Mouse (Mus musculus) cerebellum, postnatal 4 days (tissue): ENCODE data around the gene Prdm9.
"Not testable (repeated sequence)": the region's sequence is repeated elsewhere in the genome, so short reads cannot be mapped to it uniquely, and the experiment has no call there.

Source experiments
- DNase-seq, 2 experiments: peaks; one replicate each; pipeline ENCODE4 v3.0.0; 2022; ENCODE audit warnings: low spot score in 2 of 2, mixed read lengths in 1 of 2

Prdm9 gene

GRCm38 (mm10) chr17:15564014-15564927, at the start of gene Prdm9:
Gene Prdm9, minus strand, starts transcription at chr17:15564354.
- DNase-seq: peak; percentile 100

DNA sequence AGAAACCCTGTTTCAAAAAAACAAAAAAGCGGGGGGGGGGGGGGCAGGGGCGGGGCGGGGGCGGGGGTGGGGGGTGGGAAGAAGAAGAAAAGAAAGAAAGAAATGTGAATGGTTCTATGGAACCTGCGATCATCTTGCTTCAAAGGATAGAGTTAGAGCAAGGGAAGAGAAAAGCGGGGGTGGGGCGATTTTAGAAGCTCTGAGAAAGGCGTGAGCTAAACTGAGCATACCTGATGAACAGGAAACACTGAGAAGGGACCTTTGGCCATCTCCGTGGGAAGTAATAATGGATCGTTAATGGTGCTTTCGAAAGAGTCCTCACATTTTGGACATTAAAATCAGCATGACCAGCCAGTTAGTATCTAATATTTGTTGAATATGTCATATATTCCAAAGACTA, 35.3 kb upstream of the Prdm9 start:
- DNase-seq: no peak

- no peak for DNase-seq
Observed at GRCm38 (mm10) chr17:15591216-15591881, 27.2 kb upstream of the Prdm9 start.

DNA sequence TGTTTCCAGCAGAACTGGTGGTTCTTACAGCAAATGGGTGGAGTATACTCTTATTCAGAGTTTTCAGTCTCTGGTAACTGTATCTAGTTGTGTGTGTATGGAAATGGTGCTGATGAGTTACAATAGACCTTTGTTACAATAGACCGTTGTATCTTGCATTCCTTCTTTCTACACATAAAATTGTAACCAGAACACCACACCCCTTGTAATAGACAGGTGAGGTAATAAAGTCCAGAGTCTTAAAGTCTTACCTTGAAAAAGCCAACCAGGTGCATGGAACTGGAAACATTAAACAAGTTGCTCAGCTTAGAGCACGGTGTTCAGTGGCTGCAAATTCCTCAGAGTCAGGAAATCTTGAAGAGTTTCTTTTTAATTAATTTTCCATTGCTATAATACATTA, 24.0 kb upstream of the Prdm9 start:
- DNase-seq: no peak

- no peak for DNase-seq
Observed at GRCm38 (mm10) chr17:15585691-15586090, 21.5 kb upstream of the Prdm9 start.

DNA sequence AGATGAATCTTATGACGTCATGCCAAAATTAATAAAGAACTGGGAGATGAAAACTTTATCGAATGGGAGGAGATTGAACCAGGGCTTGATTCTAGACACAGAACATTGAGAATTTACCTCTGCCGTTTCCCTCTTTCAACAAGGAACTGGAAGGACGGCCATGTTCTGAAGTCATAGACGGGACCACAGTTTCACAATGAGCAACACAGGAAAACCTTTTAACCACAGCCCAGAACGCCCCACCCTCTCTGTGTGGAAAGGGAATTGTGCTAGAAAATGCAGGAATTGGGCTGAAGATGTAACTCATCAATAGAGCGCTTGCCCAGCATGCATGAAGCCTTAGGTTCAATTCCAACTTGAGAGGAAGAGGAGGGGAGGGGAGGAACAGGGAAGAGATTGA, 18.9 kb upstream of the Prdm9 start:
- no peak for DNase-seq

- no peak for DNase-seq
Observed at GRCm38 (mm10) chr17:15580072-15580447, 15.9 kb upstream of the Prdm9 start.

- DNase-seq: no peak
Observed at GRCm38 (mm10) chr17:15579410-15580071, 15.4 kb upstream of the Prdm9 start.

DNA sequence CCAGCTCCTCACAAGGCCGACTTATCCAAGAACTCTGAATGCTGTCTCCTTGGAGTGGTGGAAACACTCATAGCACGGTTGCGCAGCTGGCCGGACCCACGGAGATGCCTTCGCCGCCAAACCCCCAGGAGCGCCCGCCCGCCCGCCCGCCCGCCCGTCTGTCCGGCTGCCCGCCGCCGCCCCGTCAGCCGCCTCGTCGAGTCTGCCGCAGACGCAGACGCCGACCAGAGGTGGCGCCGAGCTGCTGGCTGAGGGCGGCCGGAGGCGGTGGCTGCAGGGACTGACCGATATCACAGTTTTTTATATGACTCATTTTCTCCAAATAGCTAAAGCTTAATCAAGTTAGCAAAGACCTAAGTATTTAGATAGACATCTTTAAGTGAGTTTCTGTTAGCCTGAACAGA, 13.1 kb upstream of the Prdm9 start:
- DNase-seq: peak in 1 of 2 experiments; percentile 16

- DNase-seq: no peak
Observed at GRCm38 (mm10) chr17:15575056-15575455, 10.9 kb upstream of the Prdm9 start.

- DNase-seq: no peak
Observed at GRCm38 (mm10) chr17:15566908-15567307, 2.8 kb upstream of the Prdm9 start.

GRCm38 (mm10) chr17:15564928-15565300, 760 bp upstream of the Prdm9 start:
- no peak for DNase-seq

DNA sequence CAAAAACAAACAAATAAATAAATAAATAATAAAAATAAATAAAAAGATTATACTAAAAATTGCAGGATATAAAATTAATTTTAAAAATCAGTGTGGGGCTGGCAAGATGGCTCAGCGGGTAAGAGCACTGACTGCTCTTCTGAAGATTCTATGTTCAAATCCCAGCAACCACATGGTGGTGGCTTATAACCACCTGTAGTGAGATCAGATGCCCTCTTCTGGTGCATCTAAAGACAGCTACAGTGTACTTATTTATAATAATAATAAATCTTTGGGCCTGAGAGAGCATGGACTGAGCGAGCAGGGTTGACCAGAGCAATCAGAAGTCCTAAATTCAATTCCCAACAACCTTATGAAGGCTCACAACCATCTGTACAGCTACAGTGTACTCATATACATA, 4.2 kb downstream of the Prdm9 start:
- no peak for DNase-seq

DNA sequence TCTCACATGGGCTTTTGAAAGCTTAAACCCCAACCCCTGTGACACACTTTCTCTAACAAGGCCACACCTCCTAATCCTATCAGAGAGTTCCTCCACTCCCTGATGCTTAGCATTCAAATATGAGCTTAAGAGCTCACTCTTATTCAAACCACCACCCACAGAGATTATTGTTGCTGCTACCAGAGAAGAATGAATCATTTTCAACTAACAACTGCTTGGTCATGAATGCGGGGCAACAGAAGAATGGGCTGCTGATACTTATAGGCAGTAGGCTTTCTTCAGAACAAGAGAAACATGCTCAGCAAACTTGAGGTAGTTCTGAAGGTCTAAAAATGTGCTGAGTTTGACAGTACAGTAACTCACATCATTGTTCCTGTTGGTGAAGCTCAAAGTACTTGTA, 14.4 kb downstream of the Prdm9 start:
- DNase-seq: no peak

DNA sequence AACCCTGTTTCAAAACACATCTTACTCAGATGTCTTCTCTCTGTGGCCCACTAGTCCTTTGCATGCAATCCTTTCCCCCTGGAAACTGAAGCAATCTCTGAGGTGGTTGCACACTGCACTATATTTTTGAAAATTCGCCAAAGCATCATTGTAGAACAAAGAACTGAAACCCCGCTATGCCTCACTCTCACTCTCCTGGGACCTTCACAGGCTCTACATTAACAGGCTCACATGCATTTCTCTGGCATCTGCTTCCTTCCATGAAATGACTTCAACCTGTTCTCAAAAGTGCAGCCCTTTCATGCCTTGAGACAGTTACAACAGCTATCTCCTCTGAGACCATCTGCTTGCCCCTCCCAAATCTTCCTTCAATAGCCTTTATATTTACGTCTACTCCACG, 17.7 kb downstream of the Prdm9 start:
- no peak for DNase-seq

GRCm38 (mm10) chr17:15543868-15544267, 20.3 kb downstream of the Prdm9 start:
- not testable (repeated sequence) for DNase-seq

DNA sequence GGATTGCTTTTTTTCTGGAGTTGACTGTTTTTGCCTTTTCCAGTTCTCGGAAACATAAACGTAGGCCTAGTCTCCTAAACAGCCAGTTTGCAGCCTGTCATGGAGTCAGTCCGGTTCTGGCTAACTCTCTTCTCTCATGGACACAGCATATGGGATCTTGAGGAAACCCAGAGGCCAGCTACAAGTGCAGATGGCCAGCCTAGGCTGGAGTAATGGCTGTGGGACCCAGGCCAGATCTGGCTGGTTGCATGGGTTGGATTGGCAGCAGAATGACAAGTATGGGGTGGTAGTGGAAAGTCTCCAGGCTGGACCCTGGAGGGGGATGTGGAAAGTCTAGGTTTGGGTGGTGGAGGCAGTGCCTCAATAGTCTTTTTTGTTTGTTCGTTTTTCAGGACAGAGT, 23.8 kb downstream of the Prdm9 start:
- no peak for DNase-seq

DNA sequence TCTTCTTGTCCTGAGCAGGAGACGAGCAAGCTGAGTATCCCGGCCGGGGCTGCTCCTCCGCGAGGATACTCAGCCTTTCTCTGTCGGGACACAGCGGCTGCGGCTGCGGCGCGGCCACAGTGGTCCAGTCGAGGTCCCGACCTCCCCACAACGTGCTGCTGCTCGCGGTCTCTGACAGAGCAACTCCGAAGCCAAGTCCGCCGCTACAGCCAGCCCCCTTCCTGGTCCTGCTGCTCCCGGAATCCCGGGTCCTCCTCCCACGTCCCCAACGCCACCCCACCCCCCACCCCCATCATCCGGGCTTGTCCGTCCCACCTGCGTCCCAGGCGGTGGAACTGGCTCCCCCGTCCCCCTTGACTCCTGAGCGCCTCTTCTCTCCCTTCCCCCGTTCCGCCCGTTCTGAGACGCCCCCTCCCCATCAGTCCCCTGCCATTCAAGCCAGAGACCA, 27.7 kb downstream of the Prdm9 start:
- peak in 1 of 2 experiments; percentile 5 for DNase-seq

- no peak for DNase-seq
Observed at GRCm38 (mm10) chr17:15535943-15536342, 28.2 kb downstream of the Prdm9 start.

GRCm38 (mm10) chr17:15535162-15535800, 28.9 kb downstream of the Prdm9 start:
- no peak for DNase-seq

DNA sequence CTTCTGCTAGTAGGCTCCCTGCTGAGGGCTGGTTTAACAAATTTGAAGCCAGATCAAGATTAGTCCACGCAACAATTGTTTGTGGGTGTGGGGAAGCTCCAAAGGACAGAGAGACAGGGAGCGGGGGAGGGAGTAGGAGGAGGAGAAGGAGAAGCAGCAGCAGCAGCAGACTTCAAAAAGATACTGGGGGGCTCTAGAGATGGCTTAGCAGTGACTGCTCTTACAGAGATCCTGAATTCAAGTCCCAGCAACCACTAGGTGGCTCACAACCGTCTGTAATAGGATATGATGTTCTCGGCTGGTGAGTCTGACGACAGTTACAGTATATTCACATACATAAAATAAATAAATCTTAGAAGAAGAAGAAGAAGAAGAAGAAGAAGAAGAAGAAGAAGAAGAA, 34.0 kb downstream of the Prdm9 start:
- DNase-seq: peak in 1 of 2 experiments; percentile 34

GRCm38 (mm10) chr17:15528887-15529286, 35.3 kb downstream of the Prdm9 start:
- no peak for DNase-seq
